Mouse (Mus musculus): ENCODE measurements at regions not wholly inside any gene's neighbourhood (a gene's known extent, or its start where the extent isn't known, plus 50 kb on each side); places are given as distances from the start of the nearest gene placed in this dataset.

- TF ChIP-seq CTCF (IDR thresholded peaks at IDR 0.05; ENCODE audit: insufficient read depth, low read length) (no peak), POLR2A (IDR thresholded peaks at IDR 0.05; ENCODE audit: borderline replicate concordance, extremely low read depth, low read depth, low read length) (no peak)
Measured at GRCm38 (mm10) chr16:12780635-12781034, 328.8 kb upstream of the Ercc4 start.

Data from lung, adult 2 months (tissue).